Mouse (Mus musculus) liver, adult 2 months (tissue): ENCODE measurements at regions not wholly inside any gene's neighbourhood (a gene's known extent, or its start where the extent isn't known, plus 50 kb on each side); places are given as distances from the start of the nearest gene placed in this dataset.
"Not testable (repeated sequence)": the region's sequence is repeated elsewhere in the genome, so short reads cannot be mapped to it uniquely, and the experiment has no call there.

Source experiments
- DNase-seq: peaks from one replicate; pipeline ENCODE4 v3.0.0-alpha.2; 2011; ENCODE audit warnings: low read depth, low spot score; ENCODE audit errors: extremely low read depth
- H3K27ac ChIP-seq: fragments of 200-500 bp; replicated peaks from 2 replicates; pipeline ENCODE4 v1.5.1; 2012; ENCODE audit warnings: low read depth, mild to moderate bottlenecking, control low read depth, inconsistent platforms, low read length; ENCODE audit not compliant: insufficient read depth
- H3K27me3 ChIP-seq: fragments of 200-500 bp; 2 replicates; pipeline ENCODE4 v1.6.1; 2012; ENCODE audit warnings: mild to moderate bottlenecking, moderate library complexity, low read length, inconsistent platforms; ENCODE audit not compliant: control insufficient read depth, insufficient read depth
- H3K36me3 ChIP-seq: fragments of 200-500 bp; 2 replicates; pipeline ENCODE4 v1.6.1; 2012; ENCODE audit warnings: low read length, inconsistent platforms; ENCODE audit not compliant: control insufficient read depth, insufficient read depth
- H3K4me1 ChIP-seq: fragments of 200-500 bp; 2 replicates; pipeline ENCODE4 v1.6.1; 2011; ENCODE audit warnings: low read length; ENCODE audit not compliant: control insufficient read depth, insufficient read depth
- H3K4me3 ChIP-seq: fragments of 200-500 bp; 2 replicates; pipeline ENCODE4 v1.5.1; 2011; ENCODE audit warnings: low read depth, mild to moderate bottlenecking, control low read depth, low read length, moderate library complexity; ENCODE audit not compliant: insufficient read depth
- H3K79me2 ChIP-seq: fragments of 200-500 bp; 2 replicates; pipeline ENCODE4 v1.6.1; 2012; ENCODE audit warnings: inconsistent platforms, mild to moderate bottlenecking, low read length, moderate library complexity; ENCODE audit not compliant: control insufficient read depth, insufficient read depth
- H3K9ac ChIP-seq: fragments of 200-500 bp; 2 replicates; pipeline ENCODE4 v1.6.1; 2012; ENCODE audit warnings: low read depth, mild to moderate bottlenecking, control low read depth, inconsistent platforms, low read length
- CTCF ChIP-seq: fragments of 200-500 bp; IDR thresholded peaks from 2 replicates; pipeline ENCODE4 v1.5.1; 2011; ENCODE audit warnings: low read depth, low read length, control low read depth
- POLR2A ChIP-seq: fragments of 200-500 bp; IDR thresholded peaks from 2 replicates; pipeline ENCODE4 v1.6.1; 2011; ENCODE audit warnings: low read length, control low read depth; ENCODE audit not compliant: insufficient read depth; ENCODE audit errors: extremely low read depth
- WGBS: fragments of 180-500 bp; shearing (Covaris S2); methylation state at CpG from one replicate; pipeline ENCODE4 v1.1.7; 2018; 5-methylcytosine and 5-hydroxymethylcytosine counted together

GRCm38 (mm10) chr12:113421716-113422595 lies 67.4 kb upstream of the Adam6b start:
- H3K9ac ChIP-seq: no peak overlapping the region

GRCm38 (mm10) chr12:113422736-113423254 lies 66.5 kb upstream of the Adam6b start:
- no peaks in the 10 kb centered on the region; the same call in 1 of the 2 replicates for H3K27me3 ChIP-seq
- H3K9ac ChIP-seq: no peak overlapping the region
- H3K4me3 ChIP-seq: no peak overlapping the region
- no peak overlapping the region for H3K27ac ChIP-seq
- 72% methylated on average over 5 of the region's 5 CpGs for WGBS
- DNase-seq: no peak
- TF ChIP-seq CTCF (no peak), POLR2A (no peak)
- no peaks in the 10 kb centered on the region for H3K79me2 ChIP-seq
- no peaks in the 10 kb centered on the region for H3K4me1 ChIP-seq
- no peaks in the 10 kb centered on the region for H3K36me3 ChIP-seq

More at GRCm38 (mm10) chr12:113421716-113422595, 67.4 kb upstream of the Adam6b start:
- no peak overlapping the region for H3K4me3 ChIP-seq
- no peak overlapping the region for H3K27ac ChIP-seq
- H3K4me1 ChIP-seq: no peaks in the 10 kb centered on the region
- TF ChIP-seq POLR2A (no peak), CTCF (no peak)
- H3K27me3 ChIP-seq: no peaks in the 10 kb centered on the region; the same call in 1 of the 2 replicates
- DNase-seq: no peak
- H3K79me2 ChIP-seq: no peaks in the 10 kb centered on the region
- WGBS: 79% methylated on average over 16 of the region's 16 CpGs
- H3K36me3 ChIP-seq: no peaks in the 10 kb centered on the region

GRCm38 (mm10) chr12:113423736-113424597 lies 65.3 kb upstream of the Adam6b start:
- H3K4me3 ChIP-seq: peak overlapping the region; percentile 36; the same call in 1 of the 2 replicates
- DNase-seq: no peak
- H3K27ac ChIP-seq: no peak overlapping the region

GRCm38 (mm10) chr12:113424598-113425208 lies 64.6 kb upstream of the Adam6b start:
- not testable (repeated sequence) for H3K27me3 ChIP-seq, DNase-seq, H3K27ac ChIP-seq, H3K36me3 ChIP-seq, H3K79me2 ChIP-seq, H3K4me1 ChIP-seq
- peak overlapping the region; percentile 36; the same call in 1 of the 2 replicates for H3K4me3 ChIP-seq
- peak overlapping the region; percentile 38 for H3K9ac ChIP-seq

More at GRCm38 (mm10) chr12:113423736-113424597, 65.3 kb upstream of the Adam6b start:
- Histone ChIP-seq H3K27me3 (no peaks in the 10 kb centered on the region; the same call in 1 of the 2 replicates), H3K9ac (peak overlapping the region; percentile 38), H3K4me1 (no peaks in the 10 kb centered on the region), H3K79me2 (no peaks in the 10 kb centered on the region), H3K36me3 (no peaks in the 10 kb centered on the region)
- TF ChIP-seq CTCF: no peak
- 88% methylated on average over 6 of the region's 6 CpGs for WGBS

- H3K79me2 ChIP-seq: no peaks in the 10 kb centered on the region
- 0 out of 2 replicates have a peak overlapping the region, but pooled peaks have one; percentile 2 for H3K27ac ChIP-seq
- H3K27me3 ChIP-seq: peaks cover 2% of the 10 kb centered on the region; the same call in 1 of the 2 replicates
- H3K4me1 ChIP-seq: no peaks in the 10 kb centered on the region
- 78% methylated on average over 8 of the region's 8 CpGs for WGBS
- H3K36me3 ChIP-seq: no peaks in the 10 kb centered on the region
- H3K9ac ChIP-seq: peak overlapping the region; percentile 21; the same call in 1 of the 2 replicates
- TF ChIP-seq POLR2A: no peak
- H3K4me3 ChIP-seq: peak overlapping the region; percentile 42
- DNase-seq: no peak
Observed at GRCm38 (mm10) chr12:113425209-113426070, 63.9 kb upstream of the Adam6b start.
